Mouse (Mus musculus) thymus, postnatal 4 days (tissue): ENCODE data around the gene 1520401A03Rik.

ENCODE experiments used
- DNase-seq: peaks from one replicate; pipeline ENCODE4 v3.0.0; 2021

1520401A03Rik gene

GRCm38 (mm10) chr17:23664556-23665021 is 58.0 kb downstream of the 1520401A03Rik start:
- peak; percentile 45 for DNase-seq

GRCm38 (mm10) chr17:23661526-23661925 is 61.1 kb downstream of the 1520401A03Rik start:
- peak; percentile 73 for DNase-seq

GRCm38 (mm10) chr17:23660876-23661200 is 61.7 kb downstream of the 1520401A03Rik start:
- no peak for DNase-seq

GRCm38 (mm10) chr17:23660117-23660875 is 62.3 kb downstream of the 1520401A03Rik start, which contains the start of gene Bicdl2:
Gene Bicdl2, plus strand, starts transcription at chr17:23660506.
- peak; percentile 72 for DNase-seq

- no peak for DNase-seq
Observed at GRCm38 (mm10) chr17:23658450-23658849, 64.1 kb downstream of the 1520401A03Rik start.
